Mouse (Mus musculus): ENCODE data around the gene Foxp1. TPM values are rescaled to one million over a fixed set of nuclear protein-coding genes. Genes with fewer than 3 reads are reported as not detected.

Foxp1 gene
- total RNA-seq, 2 experiments from 2014 or later, result 133 to 135 TPM

GRCm38 (mm10) chr6:99069726-99070125 lies 452.8 kb downstream of the Foxp1 start:
- no peak for DNase-seq (ENCODE audit: low spot score in 2 of 2)

- no peak for DNase-seq (ENCODE audit: low spot score in 2 of 2)
Observed at GRCm38 (mm10) chr6:99065569-99066353, 456.8 kb downstream of the Foxp1 start.

DNA sequence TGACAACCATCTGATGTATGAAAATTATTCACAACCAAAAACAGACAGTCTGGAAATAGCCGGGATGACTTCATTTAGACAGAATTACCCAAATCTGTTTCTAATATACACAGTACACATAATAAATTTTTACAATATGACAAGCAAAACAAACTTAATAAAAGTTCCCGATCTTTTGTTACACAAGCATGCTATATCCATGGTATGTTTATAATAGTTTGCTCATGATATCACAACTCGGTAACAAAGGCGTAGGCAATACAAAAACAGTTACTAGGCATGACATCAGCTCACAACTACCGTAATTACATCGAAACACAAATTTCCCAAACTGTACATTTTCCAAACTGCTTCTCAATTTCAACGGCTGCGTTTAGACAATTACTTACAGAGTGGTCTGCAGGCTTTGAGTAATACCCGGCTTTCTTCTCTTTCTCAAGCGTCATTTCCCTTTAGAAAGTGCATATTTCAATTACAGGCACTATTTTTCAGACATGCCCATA lies 458.5 kb downstream of the Foxp1 start:
- DNase-seq (ENCODE audit: low spot score in 2 of 2), result no peak

- DNase-seq (ENCODE audit: low spot score in 2 of 2), result no peak
Observed at GRCm38 (mm10) chr6:99062931-99063330, 459.6 kb downstream of the Foxp1 start.

GRCm38 (mm10) chr6:99058688-99059087 lies 463.8 kb downstream of the Foxp1 start:
- DNase-seq (ENCODE audit: low spot score in 2 of 2), result no peak

GRCm38 (mm10) chr6:99057113-99057553 lies 465.4 kb downstream of the Foxp1 start:
- no peak for DNase-seq (ENCODE audit: low spot score in 2 of 2)

DNA sequence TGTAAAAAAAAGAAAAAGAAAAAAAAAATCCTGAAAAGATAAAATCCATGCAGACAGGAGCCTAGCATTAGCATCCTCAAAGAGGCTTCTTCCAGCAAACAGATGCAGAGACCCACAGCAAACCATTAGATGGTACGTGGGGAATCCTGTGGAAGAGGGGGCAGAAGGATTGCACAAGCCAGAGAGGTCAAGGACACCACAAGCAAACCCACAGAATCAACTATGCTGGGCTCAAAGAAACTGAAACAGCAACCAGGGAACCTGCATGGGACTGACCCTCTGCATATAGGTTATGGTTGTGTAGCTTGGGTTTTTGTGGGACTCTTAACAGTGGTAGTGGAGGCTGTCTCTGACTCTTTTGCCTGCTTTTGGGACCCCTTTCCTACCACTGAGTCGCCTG lies 466.1 kb downstream of the Foxp1 start:
- no peak for DNase-seq (ENCODE audit: low spot score in 2 of 2)

- no peak for DNase-seq (ENCODE audit: low spot score in 2 of 2)
Observed at GRCm38 (mm10) chr6:99053998-99054397, 468.5 kb downstream of the Foxp1 start.

DNA sequence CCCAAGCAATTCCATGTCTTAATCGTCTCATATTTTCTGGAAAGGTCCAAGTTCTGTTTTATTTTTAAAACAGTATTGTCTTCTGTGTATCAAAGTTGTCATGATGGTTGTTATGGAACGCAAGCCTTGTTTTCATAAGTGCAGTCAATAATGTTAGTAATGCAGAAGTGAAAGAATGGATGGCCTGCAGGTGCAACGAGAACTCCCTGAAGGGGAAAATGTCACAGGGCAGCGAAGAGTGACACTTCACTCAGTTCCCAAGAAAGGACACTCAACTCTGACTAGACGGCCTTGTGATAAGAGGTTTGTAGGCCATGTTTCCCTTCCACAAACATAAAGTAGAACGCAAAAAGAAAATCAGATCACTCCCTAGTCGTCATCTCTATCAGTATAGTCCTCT lies 469.4 kb downstream of the Foxp1 start:
- no peak for DNase-seq (ENCODE audit: low spot score in 2 of 2)

- no peak for DNase-seq (ENCODE audit: low spot score in 2 of 2)
Observed at GRCm38 (mm10) chr6:99051724-99052123, 470.8 kb downstream of the Foxp1 start.

DNA sequence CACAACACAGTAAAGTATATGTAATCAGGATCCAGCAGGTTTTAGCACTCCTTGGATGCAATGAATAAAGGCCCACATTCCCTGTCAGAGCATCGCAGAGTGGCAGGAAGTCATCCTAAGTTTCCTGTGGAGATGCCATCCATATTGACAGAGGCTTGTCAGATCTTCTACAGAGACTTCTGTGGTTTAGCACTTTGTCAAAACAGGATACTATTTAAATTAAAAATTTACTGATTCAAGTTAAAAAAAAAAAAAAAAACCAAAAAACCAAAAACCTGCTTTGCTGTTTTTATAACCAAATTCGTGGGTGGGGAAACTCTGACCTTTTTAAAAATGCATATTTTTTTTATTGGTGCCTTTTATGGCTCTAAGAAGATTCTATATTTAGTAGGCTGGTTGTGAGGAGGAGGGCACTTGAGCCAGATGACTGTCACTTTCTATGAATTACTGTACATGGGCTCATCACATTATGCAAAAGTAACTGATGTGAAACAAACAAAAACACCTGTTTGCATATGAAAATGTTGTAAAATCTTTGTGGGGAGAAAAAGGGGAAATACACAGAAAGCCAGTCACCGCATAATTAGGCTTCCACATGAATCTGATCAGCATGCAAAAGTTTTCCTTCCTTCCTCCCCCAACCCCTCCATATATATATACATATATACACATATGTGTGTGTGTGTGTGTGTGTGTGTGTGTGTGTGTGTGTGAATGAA lies 472.1 kb downstream of the Foxp1 start:
- no peak for DNase-seq (ENCODE audit: low spot score in 2 of 2)

DNA sequence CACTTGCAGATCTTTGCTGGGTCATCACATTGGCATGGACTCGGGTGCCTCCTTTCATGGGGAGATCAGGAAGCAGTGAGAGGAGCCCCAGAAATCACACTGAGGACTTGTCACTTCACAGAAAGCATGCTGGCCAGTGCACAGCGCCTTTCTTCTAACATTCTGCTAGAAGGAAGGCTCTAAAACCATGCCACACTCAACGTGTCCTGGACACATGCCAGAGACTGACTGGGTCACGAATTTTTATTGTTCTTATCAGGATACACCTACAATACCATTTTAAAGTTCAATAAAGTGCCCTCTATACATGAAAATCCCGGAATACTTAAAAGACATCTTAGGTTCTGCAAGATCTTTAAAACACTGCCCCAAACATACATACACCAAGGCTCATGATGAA lies 475.2 kb downstream of the Foxp1 start:
- DNase-seq (ENCODE audit: low spot score in 2 of 2), result no peak

- no peak for DNase-seq (ENCODE audit: low spot score in 2 of 2)
Observed at GRCm38 (mm10) chr6:99045845-99046788, 476.4 kb downstream of the Foxp1 start.

DNA sequence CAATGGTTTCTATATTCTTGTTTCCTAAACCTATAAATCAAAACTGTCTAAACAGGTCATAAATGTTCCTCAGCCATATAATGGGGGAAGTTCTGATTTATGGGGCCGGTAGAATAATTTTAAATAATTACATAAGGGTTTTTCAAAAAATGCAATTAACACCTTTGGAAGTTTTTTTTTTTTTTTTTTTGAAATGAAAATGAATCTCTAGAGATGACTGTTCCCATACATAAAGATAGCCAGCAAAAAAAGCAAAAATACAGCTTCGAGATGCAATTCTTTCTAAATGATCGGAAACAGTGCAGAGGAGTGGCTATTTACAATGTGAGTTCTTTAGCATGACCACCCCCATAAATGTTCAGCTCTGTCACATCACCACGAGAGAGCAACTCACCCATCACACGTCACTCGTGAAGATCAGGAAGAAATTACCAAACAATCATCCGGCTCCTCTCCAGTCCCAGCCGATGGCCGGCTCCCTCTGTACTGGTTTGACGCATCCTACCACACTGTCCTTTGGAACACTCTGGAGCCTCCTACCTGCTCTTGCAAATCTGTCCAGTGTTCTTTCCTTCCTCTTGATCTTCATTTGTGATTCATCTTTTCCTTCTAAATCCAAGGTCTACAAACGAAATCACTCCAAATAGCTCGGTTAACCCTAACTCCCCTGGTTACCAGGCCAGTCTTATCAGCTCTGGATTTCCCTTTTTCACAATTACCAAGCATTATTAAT lies 478.4 kb downstream of the Foxp1 start:
- DNase-seq (ENCODE audit: low spot score in 2 of 2), result peak; percentile 31 to 49

- DNase-seq (ENCODE audit: low spot score in 2 of 2), result no peak
Observed at GRCm38 (mm10) chr6:99043226-99043625, 479.3 kb downstream of the Foxp1 start.

- DNase-seq (ENCODE audit: low spot score in 2 of 2), result no peak
Observed at GRCm38 (mm10) chr6:99042175-99042954, 480.2 kb downstream of the Foxp1 start.

DNA sequence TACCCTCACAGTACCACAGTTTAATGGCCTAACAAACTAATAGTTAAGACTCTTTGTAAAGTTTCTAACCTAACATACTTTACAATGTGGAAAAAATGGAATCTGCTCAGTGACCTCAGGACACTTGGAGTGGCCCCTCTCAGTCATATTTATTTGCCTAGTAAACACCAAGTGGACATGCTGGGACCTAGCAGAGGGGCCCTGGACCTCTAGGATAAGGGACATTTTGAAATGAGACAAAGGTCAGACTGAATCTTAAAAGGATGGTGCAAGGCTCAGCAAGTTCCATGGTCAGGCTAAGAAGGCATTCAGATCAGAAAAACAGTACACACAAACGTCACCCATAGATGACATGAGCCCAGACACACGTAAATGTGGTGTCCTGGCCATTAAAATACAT lies 483.5 kb downstream of the Foxp1 start:
- no peak for DNase-seq (ENCODE audit: low spot score in 2 of 2)

DNA sequence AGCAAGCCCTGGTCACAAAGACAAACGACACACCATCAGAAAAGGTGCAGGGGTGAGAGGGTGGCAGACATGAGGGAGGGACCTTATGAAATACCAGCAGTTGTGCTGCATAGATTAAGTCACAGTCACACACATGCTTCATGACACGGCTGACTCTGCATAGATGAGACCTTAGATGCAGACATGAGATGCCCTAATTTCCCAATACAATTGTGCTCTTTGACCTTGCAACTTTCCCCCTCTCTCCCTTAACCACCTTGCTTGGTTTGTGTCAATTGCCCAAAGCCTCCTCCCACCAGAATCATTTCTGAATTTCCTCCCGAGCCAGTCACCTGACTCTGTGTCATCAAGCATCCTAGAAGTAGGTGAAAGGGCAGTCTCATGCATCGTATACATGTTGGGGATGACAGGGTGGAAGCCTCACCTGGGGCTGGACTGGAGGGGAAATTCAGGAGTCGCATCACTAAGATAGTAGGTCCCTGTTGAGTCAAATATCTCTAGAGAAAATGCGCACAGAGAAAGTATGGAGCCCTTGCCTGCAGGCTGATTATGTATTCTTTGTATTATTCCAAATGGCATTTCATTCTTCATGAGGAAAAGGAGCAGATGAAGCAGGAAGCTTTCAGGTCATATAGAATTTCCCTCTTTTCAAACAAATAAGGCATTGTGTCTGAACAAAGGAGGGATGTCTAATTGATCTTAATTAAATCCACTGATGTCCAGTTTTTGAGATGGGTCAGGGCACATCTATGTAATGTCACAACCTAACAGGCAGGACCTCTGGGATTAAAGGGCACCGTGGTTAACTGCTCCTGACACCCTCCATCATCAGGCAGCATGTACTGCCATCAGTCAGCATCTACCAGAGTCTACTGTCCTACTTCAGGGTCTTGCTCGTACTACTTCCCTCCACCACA lies 486.8 kb downstream of the Foxp1 start:
- no peak for DNase-seq (ENCODE audit: low spot score in 2 of 2)

GRCm38 (mm10) chr6:99033062-99033461 lies 489.5 kb downstream of the Foxp1 start:
- DNase-seq (ENCODE audit: low spot score in 2 of 2), result no peak

Data from left cerebral cortex, adult 18-20 months (tissue).